Mouse (Mus musculus): Measurements from ENCODE around the gene Bloc1s4. TPM values are rescaled to one million over a fixed set of nuclear protein-coding genes. Genes with fewer than 3 reads are reported as not detected.
A peak's percentile ranks its signal among the peaks of the same experiment; 100 is the strongest.
"Not testable (repeated sequence)": the region's sequence is repeated elsewhere in the genome, so short reads cannot be mapped to it uniquely, and the experiment has no call there.

Gene Bloc1s4
- total RNA-seq (2021) = 10 to 100 TPM; 12.5 to 14.3 TPM

DNA sequence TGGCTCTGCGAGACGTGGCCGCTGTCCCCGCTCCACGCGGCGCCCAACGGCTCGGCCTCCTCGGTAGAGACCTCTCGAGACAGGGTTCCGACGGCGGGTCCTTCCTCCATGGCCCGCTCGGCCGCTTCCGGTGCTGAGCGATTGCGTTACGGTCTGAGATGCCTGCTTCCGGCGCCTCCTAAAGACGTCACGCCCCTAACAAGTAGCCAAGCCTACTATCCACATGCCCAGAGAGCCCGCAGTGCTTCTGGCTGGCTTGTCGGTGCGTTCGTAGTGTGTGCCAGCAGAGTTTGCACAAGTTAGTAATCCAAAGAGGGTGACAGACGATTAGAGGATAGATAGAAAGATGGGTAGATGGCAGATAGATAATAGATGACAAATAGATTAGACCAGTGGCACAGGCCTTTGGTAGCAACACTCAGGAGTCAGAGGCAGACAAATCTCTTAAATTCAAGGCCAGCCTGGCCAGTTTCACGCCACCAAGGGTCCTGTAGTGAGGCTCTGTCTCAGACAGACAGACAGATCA lies at the start of gene Bloc1s4:
Bloc1s4 (minus strand) TSS at position 115 of the 526 bp plus-strand sequence.
- DNase-seq = peak; percentile 94 to 96
- intact Hi-C loops (cut with DNase I) = loop anchor here (10.0 kb wide), 1 partner anchor 164 kb away; no protein-coding TSS in a partner anchor

GRCm38 (mm10) chr5:36797291-36797690 lies 48.8 kb upstream of the Bloc1s4 start:
- intact Hi-C loops (cut with DNase I) = no loop called here
- no peak for DNase-seq

DNA sequence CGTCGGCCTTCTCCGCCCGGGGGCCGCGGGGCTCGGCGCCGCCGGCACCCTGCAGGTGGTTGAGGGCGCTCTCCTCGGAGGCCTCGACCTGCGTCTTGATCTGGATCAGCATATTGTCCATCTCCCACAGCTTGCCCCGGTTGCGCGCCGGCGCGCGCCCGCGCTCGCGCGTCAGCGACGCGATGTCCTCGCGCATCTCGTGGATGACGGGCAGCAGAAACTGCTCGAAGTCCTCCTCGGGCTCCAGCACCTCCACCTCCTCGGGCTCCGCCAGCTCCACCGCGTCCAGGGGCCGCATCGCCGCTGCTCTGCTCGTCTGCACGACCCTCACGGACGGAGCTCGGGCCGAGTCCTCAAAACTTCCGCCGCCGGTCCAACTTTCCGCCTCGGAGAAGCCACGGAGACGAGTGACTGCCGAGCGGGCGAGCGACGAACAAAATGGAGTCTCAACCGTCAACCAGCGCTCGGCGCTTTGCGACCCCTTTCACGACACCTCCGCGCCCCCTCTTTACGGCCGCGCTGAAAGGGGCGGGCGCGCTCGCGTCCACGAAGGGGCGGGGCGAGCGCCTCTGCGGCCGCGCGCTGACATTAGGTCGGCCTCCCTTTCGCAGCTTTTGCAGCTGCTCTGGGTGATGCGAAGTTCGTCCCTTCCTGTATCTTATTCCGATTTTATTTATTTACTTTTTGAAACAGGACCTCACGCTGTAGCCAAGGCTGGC lies 48.0 kb upstream of the Bloc1s4 start, which contains the start of gene Mrfap1:
Mrfap1 (minus strand) TSS at position 477 of the 719 bp plus-strand sequence.
- peak; percentile 96 for DNase-seq
- intact Hi-C loops (cut with DNase I) = not testable (repeated sequence)

DNA sequence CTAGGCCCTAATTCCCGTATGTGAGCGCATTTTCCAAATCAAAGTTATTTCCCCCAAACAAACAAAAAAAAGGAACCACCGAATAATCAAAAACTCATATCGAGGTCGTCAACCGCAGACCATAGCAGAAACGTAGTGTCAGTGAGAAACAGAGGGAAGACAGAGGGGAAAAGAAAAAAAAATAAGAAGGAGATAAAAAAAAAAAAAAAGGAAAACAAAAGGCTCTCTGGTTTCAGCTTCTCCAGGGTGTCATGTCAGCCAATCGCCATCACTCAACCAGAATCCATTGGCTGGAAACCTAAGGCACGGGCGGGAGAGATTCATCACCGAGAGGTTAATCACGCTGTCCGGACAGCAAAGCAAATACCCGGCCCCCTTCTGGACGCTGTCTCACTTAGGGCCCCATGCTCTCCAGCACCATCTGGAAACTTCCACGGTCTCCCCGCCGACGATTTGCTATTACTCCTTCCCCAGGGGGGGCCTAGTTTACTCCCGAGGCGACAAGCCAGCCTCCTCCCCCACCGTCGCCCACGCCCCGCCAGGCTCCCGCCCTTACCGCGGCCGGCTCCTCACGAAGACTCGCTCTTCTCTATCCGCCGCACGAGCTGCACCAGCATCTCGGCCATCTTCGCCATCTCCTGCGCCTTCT lies 47.3 kb upstream of the Bloc1s4 start:
- DNase-seq = peak; percentile 78 to 80

DNA sequence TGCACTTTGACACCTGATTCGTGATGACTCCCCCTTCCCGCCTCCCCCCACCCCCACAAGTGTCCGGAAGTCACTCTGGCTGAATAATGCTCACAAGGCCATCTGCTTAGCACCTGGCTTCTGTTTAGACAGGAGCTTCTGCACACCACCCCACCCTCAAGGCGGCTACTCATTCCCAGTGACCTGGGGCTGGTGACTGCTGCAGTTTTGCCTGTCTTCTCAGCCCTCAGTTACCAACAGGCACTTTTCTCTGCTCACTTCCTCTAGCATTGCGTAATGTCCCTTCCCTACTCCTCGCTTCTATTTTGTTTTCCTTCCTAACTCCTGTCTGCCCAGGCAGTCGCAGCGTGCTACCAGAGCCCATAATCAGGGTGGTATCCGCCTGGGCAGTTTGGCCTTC lies 43.4 kb upstream of the Bloc1s4 start:
- intact Hi-C loops (cut with DNase I) = no loop called here
- no peak for DNase-seq

More for the DNA sequence above, 47.3 kb upstream of the Bloc1s4 start:
- intact Hi-C loops (cut with DNase I) = not testable (repeated sequence)

- no peak for DNase-seq
- intact Hi-C loops (cut with DNase I) = no loop called here
Observed at GRCm38 (mm10) chr5:36786052-36786451, 37.6 kb upstream of the Bloc1s4 start.

DNA sequence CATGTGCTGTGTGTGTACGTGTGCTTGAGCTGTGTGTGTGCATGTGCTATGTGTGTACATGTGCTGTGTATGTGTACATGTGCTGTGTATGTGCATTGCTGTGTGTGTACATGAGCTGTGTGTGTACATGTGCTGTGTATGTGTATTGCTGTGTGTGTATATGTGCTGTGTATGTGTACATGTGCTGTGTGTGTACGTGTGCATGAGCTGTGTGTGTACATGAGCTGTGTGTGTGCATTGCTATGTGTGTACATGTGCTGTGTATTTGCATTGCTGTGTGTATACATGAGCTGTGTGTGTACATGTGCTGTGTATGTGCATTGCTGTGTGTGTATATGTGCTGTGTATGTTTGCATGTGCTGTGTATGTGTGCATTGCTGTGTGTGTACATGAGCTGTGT lies 31.1 kb upstream of the Bloc1s4 start:
- intact Hi-C loops (cut with DNase I) = no loop called here
- no peak for DNase-seq

DNA sequence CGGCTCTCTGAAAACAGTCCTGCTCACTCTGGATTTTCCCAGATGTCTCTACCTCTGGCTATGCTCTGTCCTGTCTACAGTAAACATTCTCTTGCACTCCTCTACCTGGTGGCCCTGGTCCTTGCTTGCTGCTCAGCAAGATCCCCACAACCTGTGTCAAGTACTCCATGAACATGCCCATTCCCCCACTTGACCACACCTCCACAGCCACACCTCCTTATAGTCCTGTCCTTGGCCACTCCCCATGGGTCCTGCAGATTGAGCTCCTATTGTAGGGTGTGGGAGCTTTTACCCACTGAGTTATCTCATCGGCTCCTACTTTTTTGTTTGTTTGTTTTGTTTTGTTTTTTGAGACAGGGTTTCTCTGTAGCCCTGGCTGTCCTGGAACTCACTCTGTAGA lies 30.5 kb upstream of the Bloc1s4 start:
- intact Hi-C loops (cut with DNase I) = no loop called here
- no peak for DNase-seq

DNA sequence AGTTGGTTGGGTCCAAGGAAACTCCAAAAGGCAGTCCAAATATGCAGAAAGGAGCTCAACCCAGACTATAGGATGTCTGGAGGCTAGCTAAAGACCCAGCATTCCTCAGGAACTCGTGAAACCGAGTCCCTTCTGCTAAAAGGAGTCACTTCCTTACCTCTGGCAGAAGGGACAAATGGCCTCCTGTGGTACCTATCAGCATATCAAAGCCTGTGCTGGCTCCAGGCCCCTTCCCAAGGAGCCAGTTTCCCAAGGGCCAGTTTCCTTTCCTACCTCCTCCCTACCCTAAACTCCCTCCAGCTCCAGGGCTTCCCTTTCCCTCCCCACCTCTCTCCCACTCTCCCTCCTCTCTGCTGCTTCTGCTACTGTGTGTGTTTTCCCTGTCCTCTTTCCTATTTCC lies 28.7 kb upstream of the Bloc1s4 start:
- no peak for DNase-seq
- intact Hi-C loops (cut with DNase I) = no loop called here

DNA sequence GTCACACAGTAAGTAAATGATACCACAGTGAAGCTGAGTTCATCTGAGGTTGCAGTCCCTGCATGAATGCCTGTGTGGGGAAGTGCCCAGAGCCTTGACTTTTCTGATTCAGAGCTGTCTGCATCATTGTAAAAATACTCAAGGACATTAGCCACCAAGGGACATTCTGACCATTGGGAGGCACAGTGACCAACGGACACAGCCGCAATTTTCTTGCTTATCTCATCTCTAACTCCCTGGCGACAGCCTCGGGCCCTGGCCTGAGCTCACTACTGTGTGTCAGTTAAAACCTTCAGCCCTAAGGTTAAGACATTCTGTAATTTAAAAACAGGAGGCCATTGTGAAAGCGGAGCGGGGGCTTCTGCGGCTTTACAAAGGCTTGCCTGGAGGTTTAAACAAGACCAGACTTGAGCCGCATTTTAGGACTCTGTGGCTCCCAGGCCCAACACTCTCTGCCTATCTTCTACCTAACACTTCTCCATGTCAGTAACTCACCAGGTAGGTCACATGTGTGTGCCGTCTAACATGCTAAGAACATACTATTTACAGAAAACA lies 27.6 kb upstream of the Bloc1s4 start:
- intact Hi-C loops (cut with DNase I) = no loop called here

GRCm38 (mm10) chr5:36775317-36775716 lies 26.9 kb upstream of the Bloc1s4 start:
- DNase-seq = no peak
- intact Hi-C loops (cut with DNase I) = no loop called here

More for the DNA sequence above, 27.6 kb upstream of the Bloc1s4 start:
- peak; percentile 15 to 24 for DNase-seq

- DNase-seq = no peak
- intact Hi-C loops (cut with DNase I) = no loop called here
Observed at GRCm38 (mm10) chr5:36772586-36772985, 24.1 kb upstream of the Bloc1s4 start.

DNA sequence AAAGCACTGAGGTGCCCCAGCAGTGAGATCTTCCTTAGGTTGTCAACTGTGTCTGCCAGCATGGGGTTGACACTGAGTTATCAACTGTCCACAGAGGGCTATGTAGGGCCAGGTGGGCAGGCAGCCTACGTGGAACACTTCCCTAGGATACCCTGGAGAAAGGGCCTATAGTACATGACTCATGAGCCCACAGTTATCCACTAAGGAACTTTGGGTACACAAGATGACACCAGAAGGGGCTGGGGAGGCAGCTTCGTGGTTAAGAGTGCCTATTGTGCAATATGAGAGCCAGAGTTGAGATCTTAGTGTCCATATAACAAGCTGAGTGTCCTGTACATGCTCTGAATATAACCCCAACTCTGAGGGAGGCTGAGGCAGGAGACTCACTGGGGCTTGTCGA lies 21.2 kb upstream of the Bloc1s4 start:
- intact Hi-C loops (cut with DNase I) = no loop called here
- DNase-seq = no peak

GRCm38 (mm10) chr5:36766958-36767703 lies 18.7 kb upstream of the Bloc1s4 start:
- intact Hi-C loops (cut with DNase I) = no loop called here
- no peak for DNase-seq

DNA sequence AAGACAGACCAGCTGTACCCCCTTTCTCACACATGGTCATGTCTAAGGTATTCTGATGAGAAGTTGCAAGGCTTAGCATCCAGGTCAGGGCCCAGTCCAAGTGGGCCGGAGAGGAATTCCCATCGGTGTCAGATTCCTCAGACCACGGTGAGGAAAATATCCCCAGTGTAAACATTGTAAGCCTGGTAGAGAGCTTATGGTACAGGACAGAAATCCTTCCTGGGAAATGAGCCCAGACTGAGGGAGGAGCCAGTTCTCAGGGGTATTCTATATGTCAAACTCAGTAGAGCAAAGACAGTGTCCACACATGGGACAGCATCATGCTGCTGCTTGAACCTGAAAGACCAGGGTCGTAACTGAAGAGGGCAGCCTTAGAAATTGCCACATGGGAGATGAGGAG lies 11.4 kb upstream of the Bloc1s4 start:
- DNase-seq = no peak
- intact Hi-C loops (cut with DNase I) = no loop called here

DNA sequence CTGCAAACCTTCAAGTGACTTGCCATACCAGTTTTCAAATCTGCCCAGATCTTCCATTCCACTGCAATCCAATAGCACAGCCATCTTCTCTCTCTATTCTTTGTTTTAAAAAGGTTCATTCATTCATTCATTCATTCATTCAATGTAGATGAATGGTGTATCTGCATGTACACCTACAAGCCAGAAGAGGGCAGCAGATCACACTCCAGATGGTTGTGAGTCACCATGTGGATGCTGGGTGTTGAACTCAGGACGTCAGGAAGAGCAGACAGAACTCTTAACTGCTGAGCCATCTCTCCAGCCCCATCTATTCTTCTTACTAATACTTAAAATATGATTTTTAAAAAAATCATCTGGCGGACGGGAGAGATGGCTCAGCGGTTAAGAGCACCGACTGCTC lies 8.6 kb upstream of the Bloc1s4 start:
- no peak for DNase-seq
- intact Hi-C loops (cut with DNase I) = no loop called here

GRCm38 (mm10) chr5:36750119-36751078 lies 1.9 kb upstream of the Bloc1s4 start:
- intact Hi-C loops (cut with DNase I) = no loop called here
- no peak for DNase-seq

DNA sequence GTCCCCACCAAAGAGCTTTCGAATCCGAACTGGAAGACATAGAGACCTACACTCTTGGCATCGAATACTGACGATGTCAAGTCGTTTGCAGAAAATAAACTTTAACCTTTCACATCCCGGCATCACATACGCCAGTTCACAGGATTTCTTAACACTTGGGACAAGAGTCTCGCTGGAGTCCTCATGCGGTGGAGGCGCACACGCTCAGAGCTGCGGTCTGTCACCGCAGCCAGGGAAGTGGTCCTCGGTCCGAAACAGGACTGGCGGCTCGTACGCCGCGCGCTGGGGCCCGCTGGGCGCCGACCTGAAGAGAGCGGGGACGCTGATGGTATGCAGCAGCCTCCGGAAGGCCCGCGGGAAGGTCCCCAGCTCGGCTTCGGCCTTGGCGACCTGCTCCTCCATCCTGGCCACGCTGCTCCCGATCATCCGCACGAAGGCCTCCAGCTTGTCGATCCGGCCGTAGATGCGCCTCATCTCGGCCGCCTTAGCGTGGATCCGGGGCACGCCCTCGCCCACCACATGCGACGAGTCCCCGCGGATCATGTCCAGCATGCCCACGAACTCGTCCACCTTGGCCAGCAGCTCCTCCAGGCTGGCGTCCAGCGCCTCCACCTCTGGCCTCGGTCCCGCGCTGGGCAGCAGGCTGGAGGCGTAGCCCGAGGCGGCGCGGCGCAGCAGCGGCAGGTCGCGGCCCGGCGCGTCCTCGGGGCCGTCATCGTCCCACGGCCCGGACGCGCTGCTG lies 485 bp downstream of the Bloc1s4 start:
- intact Hi-C loops (cut with DNase I) = loop anchor here (10.0 kb wide), 1 partner anchor 163 kb away; no protein-coding TSS in a partner anchor
- no peak for DNase-seq

GRCm38 (mm10) chr5:36747071-36747470 lies 1.4 kb downstream of the Bloc1s4 start:
- intact Hi-C loops (cut with DNase I) = loop anchor here (10.0 kb wide), 1 partner anchor 162 kb away; no protein-coding TSS in a partner anchor
- no peak for DNase-seq

All from heart, postnatal 10 days (tissue).